Mouse (Mus musculus): Measurements from ENCODE around the gene Nsfl1c.
"Not testable (repeated sequence)": the region's sequence is repeated elsewhere in the genome, so short reads cannot be mapped to it uniquely, and the experiment has no call there.

The Nsfl1c gene

DNA sequence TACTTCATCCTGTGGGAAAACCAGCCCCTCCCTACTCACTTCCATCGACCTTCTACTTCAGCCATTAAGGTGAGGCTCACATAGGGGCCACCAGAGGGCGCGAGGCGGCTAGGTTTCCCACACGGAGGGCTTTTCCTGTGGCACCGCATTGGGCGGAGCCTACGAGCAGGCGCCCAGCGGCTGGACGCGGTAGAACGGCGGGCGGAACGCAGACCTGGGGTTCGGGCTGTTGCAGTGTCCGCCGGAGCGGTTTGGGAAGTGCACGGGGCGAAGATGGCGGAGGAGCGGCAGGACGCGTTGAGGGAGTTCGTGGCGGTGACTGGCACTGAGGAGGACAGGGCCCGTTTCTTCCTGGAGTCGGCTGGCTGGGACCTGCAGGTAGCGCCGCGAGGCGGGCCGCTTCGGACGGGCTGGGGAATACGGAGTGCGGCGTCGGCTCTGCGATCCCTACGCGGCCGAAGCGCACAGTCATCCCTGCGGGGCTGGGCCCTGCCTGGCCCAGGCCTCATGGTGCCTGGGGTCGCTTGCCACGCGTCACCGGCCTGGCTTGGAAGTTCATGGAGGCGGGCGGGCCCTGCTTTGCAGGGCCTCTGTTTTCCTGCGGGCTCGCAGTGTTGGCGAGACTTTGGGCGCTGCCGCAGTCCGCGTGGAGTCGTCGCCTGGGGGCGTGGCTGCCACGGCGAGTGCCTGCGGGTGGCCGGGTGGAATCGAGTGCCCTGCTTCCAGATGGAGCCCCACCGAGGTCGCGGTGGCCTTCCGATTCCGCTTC lies at the start of gene Nsfl1c:
Gene Nsfl1c, plus strand, starts transcription at position 148 of the 769 bp plus-strand sequence.
- peak; percentile 97 for DNase-seq (ENCODE audit: low spot score in 2 of 2)

- DNase-seq (ENCODE audit: low spot score in 2 of 2) = not testable (repeated sequence)
Measured at GRCm38 (mm10) chr2:151476053-151476452, 17.9 kb upstream of the Nsfl1c start, which contains the start of gene 4921509C19Rik. TSS of gene 4921509C19Rik (minus strand) at chr2:151476153.

- DNase-seq (ENCODE audit: low spot score in 2 of 2) = no peak
Measured at GRCm38 (mm10) chr2:151486496-151486895, 7.5 kb upstream of the Nsfl1c start.

GRCm38 (mm10) chr2:151498358-151498757 lies 4.4 kb downstream of the Nsfl1c start:
- DNase-seq (ENCODE audit: low spot score in 2 of 2) = no peak

- no peak for DNase-seq (ENCODE audit: low spot score in 2 of 2)
Measured at GRCm38 (mm10) chr2:151500442-151501007, 6.5 kb downstream of the Nsfl1c start.

- no peak for DNase-seq (ENCODE audit: low spot score in 2 of 2)
Measured at GRCm38 (mm10) chr2:151504226-151504625, 10.2 kb downstream of the Nsfl1c start.

DNA sequence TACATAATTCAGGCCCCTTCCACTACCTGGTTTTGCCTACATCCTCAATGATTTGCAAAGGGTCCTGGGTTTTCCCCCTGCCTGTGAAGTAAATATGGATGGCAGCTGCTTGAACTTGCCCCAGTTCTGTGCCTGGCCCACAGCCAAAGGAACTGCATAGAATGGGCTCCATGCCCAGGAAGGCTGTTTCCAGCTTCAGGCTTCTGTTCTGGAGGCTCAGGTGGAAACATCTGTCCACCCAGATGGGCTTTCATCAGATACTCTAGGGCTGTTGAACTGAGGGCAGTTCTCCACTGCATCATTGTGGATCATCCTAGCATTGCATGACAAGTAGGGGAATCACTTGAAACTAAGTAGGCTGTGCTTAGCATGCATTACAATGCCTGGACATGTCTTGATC lies 18.2 kb downstream of the Nsfl1c start:
- peak; percentile 58 to 68 for DNase-seq (ENCODE audit: low spot score in 2 of 2)

GRCm38 (mm10) chr2:151513525-151514285 lies 19.7 kb downstream of the Nsfl1c start:
- peak; percentile 52 to 61 for DNase-seq (ENCODE audit: low spot score in 2 of 2)

- DNase-seq (ENCODE audit: low spot score in 2 of 2) = no peak
Measured at GRCm38 (mm10) chr2:151519000-151519399, 25.0 kb downstream of the Nsfl1c start.

GRCm38 (mm10) chr2:151524324-151525041 lies 30.5 kb downstream of the Nsfl1c start:
- DNase-seq (ENCODE audit: low spot score in 2 of 2) = no peak

DNA sequence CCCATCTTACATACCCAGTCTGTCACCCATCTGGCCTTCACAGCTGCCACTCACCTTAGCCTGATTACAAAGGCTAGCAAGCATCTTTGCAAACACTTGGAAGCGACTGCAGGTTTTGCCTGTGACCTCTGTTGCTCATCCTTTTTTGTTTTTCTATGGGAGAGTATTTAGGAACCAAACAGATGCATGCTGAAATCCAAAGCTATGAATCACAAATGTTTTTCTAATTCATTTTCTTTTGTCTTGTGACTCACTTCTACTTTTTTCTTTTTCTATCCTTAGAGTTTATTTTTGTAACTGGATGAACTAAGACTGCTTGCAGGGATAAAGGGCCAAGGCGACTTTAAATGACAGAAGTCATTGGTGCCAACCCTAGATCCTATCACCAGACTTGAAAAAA lies 31.5 kb downstream of the Nsfl1c start:
- DNase-seq (ENCODE audit: low spot score in 2 of 2) = no peak

- DNase-seq (ENCODE audit: low spot score in 2 of 2) = no peak
Measured at GRCm38 (mm10) chr2:151528066-151528465, 34.1 kb downstream of the Nsfl1c start.

- DNase-seq (ENCODE audit: low spot score in 2 of 2) = no peak
Measured at GRCm38 (mm10) chr2:151529169-151529568, 35.2 kb downstream of the Nsfl1c start.

DNA sequence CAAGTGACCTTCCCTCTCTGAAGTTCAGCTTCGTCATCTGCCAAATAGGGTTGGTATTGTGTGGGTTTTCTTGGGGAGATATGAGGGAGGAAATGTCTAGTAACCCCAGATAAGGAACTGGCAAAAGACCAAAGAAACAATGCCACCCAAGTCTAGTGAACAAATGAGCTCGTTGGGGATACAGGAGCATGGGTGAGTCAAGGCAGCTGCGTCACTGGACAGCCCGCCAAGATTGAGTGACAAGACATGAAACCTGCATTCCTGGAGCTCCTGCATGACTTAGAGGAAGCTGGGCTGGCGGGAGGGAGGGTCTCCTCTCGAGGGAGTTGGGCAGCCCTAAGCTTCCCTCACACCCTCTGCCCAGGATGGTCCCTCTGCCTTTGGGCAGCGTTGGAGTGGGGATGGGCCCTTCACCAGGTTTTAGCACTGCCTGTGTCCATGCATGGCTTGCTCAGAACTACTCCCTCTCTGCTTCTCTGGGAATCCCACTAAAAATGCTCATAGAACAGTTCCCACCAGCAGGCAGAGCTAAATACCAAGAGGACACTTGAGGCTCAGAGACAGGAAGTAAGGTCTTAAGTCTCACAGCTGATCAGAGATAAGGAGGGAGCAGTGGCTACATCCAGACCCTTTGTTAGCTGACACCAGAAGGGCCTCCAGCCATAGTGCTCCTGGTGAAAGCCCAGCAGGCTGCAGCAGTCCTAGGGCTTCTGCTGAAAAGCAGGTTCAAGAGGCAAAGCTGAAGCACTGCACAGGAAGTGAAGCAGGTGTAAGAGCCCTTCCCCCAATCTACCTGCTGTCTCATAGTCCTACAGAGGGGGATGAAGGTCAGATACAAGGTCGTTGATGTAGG lies 36.6 kb downstream of the Nsfl1c start:
- no peak for DNase-seq (ENCODE audit: low spot score in 2 of 2)

- DNase-seq (ENCODE audit: low spot score in 2 of 2) = no peak
Measured at GRCm38 (mm10) chr2:151533632-151534031, 39.6 kb downstream of the Nsfl1c start.

GRCm38 (mm10) chr2:151535961-151536617 lies 42.1 kb downstream of the Nsfl1c start:
- DNase-seq (ENCODE audit: low spot score in 2 of 2) = no peak

GRCm38 (mm10) chr2:151536618-151536974 lies 42.6 kb downstream of the Nsfl1c start:
- DNase-seq (ENCODE audit: low spot score in 2 of 2) = peak; percentile 65 to 85

DNA sequence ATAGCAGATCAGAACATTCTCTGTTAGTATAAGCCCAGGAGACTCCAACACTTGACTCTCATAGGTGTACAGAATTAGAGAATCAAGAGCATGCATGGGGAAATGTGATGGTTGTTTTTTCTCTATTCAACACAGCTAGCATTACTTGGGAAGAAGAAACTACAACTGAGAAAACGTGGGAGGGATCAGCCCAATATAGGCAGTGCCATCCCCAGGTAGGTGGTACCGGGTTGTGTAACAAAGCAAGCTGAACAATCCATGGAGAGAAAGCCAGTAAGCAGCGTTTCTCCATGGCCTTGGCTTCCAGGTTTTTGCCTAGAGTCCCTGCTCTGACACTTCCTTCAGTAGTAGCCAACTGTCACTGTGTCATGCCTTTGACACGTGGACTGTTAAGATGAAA lies 44.7 kb downstream of the Nsfl1c start:
- DNase-seq (ENCODE audit: low spot score in 2 of 2) = peak; percentile 32 to 37

DNA sequence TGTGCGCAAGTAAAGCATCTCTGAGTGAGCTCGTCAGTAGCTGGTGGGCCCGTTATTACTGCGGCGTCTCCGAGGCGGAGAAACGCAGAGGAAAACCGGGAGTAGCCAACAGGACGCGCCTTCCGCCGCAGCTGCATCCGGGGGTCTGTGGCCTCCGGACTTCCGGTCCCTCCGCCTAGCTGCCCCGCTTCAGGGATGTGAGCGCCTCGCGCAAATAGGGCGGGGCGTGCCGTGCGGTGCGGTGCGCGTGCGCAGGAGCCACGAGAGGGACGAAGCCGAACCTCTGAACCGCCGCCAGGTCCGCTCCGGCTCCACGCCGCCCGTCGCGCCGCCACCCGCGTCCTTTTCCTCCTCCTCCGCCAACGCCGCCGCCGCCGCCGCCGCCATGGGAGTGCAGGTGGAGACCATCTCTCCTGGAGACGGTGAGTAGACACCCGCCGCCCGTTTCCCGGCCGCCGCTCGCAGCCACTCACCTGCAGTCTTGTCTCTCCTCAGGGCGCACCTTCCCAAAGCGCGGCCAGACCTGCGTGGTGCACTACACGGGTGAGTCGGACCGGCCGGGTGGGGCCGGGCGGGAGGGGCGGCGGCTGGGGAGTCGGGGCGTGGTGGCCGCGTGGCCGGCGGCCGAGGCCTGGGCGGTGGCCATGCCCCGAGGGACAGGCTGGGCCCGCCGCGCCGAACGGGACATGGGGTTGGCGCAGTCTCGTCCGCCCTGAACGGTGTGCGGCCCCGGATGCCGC lies 48.5 kb downstream of the Nsfl1c start, which contains the start of gene Fkbp1a:
Gene Fkbp1a, plus strand, starts transcription at position 161 of the 740 bp plus-strand sequence.
- DNase-seq (ENCODE audit: low spot score in 2 of 2) = peak; percentile 96 to 97
